Mouse (Mus musculus) heart, embryonic 11.5 days (tissue): ENCODE results near the gene Bank1. TPM values are rescaled to one million over a fixed set of nuclear protein-coding genes. Genes with fewer than 3 reads are reported as not detected.

Source experiments
- ATAC-seq: fragments of 200-750 bp; cut with Nextera tagmentation; replicated peaks from 2 replicates; pipeline ENCODE4 v1.8.0; 2017; ENCODE audit warnings: moderate library complexity; ENCODE audit not compliant: insufficient number of reproducible peaks, low FRiP score, low TSS enrichment
- H3K27ac ChIP-seq: fragments of 300-500 bp; sonication (generic); 2 replicates; pipeline ENCODE4 v1.5.1; 2014; ENCODE audit warnings: mild to moderate bottlenecking, low read depth, low read length
- H3K27me3 ChIP-seq: fragments of 300-500 bp; sonication (generic); 2 replicates; pipeline ENCODE4 v1.6.1; 2014; ENCODE audit warnings: mild to moderate bottlenecking, low read length, mixed read lengths; ENCODE audit not compliant: control insufficient read depth, insufficient read depth
- H3K36me3 ChIP-seq: fragments of 300-500 bp; sonication (generic); 2 replicates; pipeline ENCODE4 v1.6.1; 2014; ENCODE audit warnings: mild to moderate bottlenecking, low read length, moderate library complexity, mixed read lengths; ENCODE audit not compliant: control insufficient read depth, insufficient read depth
- H3K4me1 ChIP-seq: fragments of 300-500 bp; sonication (generic); 2 replicates; pipeline ENCODE4 v1.6.1; 2014; ENCODE audit warnings: low read length; ENCODE audit not compliant: control insufficient read depth, insufficient read depth
- H3K4me2 ChIP-seq: fragments of 300-500 bp; sonication (generic); 2 replicates; pipeline ENCODE4 v1.6.1; 2014; ENCODE audit warnings: mild to moderate bottlenecking, moderate library complexity
- H3K4me3 ChIP-seq: fragments of 300-500 bp; sonication (generic); 2 replicates; pipeline ENCODE4 v1.5.1; 2014; ENCODE audit warnings: low read depth, low read length
- H3K9ac ChIP-seq: fragments of 300-500 bp; sonication (generic); 2 replicates; pipeline ENCODE4 v1.6.1; 2014; ENCODE audit warnings: mild to moderate bottlenecking, low read depth, low read length, moderate library complexity
- H3K9me3 ChIP-seq: fragments of 300-500 bp; sonication (generic); replicated peaks from 2 replicates; pipeline ENCODE4 v1.6.1; 2016; ENCODE audit warnings: low read length; ENCODE audit not compliant: control insufficient read depth
- WGBS: fragments of 180-500 bp; shearing (Covaris S2); extraction: QIAGEN DNeasy Blood & Tissue Kit; methylation state at CpG from one replicate; pipeline ENCODE4 v1.1.7; 2014; ENCODE audit not compliant: insufficient replicate concordance; 5-methylcytosine and 5-hydroxymethylcytosine counted together
- polyA plus RNA-seq: library from polyadenylated mRNA; unstranded; fragments of >200 nt; fragmentation: Nextera tagmentation; extraction: Ambion mirVana; gene quantifications from 2 replicates; pipeline ENCODE4 v1.2.1, GENCODE M21; 2014

Gene Bank1
- polyA plus RNA-seq, 1 experiment from 2014 or later, result 0.43 TPM

DNA sequence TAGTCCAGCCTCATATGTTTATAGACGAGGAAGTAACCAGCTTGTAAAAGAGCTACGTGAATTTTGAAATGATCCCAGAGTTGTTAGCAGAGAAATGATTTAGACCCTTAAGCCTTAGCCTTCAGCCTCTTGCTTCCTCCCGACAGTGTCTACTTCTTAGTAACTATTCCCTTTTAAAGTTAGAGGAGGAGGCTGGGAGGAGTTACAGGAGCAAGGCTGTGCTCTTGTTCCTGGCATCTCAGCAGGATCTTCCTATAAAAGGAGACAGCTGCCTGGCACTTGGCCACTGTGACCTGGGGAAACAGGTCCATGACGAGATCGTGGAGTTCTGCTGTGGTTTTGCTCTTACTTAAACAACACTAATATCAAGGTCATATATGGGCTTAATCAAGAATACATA lies 241.8 kb downstream of the Bank1 start:
- H3K27me3 ChIP-seq, result no peaks in the 10 kb centered on the region
- ATAC-seq, result no peak
- H3K9me3 ChIP-seq, result no peaks in the 10 kb centered on the region
- no peaks in the 10 kb centered on the region for H3K36me3 ChIP-seq
- H3K9ac ChIP-seq, result no peak overlapping the region
- no peaks in the 10 kb centered on the region; the same call in 1 of the 2 replicates for H3K4me1 ChIP-seq
- 68% methylated on average over 5 of the region's 5 CpGs for WGBS
- H3K4me2 ChIP-seq, result no peak overlapping the region
- no peak overlapping the region for H3K27ac ChIP-seq
- H3K4me3 ChIP-seq, result no peak overlapping the region

DNA sequence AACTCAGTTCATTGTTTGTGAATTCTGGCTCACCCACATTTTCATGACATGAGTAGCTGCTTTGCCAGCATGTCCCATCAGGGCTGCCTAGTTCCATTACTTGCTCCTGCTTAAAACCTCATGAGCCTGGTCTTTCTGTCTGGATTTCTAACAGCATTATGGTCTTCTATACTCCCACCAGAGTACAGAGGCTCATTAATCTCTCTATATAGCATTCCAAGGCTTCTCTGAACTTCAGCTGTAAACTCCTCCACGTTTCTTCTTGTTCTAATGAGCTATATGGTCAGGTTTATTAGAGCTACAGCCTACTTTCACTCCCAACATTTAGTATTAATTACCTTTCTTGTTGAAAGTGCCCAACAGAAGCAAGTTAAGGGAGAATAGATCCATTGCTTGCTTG lies 244.6 kb downstream of the Bank1 start:
- Histone ChIP-seq H3K9me3 (no peaks in the 10 kb centered on the region), H3K27me3 (no peaks in the 10 kb centered on the region), H3K36me3 (no peaks in the 10 kb centered on the region), H3K9ac (no peak overlapping the region), H3K4me1 (no peaks in the 10 kb centered on the region), H3K27ac (no peak overlapping the region), H3K4me3 (no peak overlapping the region), H3K4me2 (no peak overlapping the region)
- ATAC-seq, result no peak
- WGBS, result 68% methylated on average over 1 of the region's 1 CpGs

- ATAC-seq, result no peak
Measured at GRCm38 (mm10) chr3:136078535-136078934, 247.3 kb downstream of the Bank1 start.

DNA sequence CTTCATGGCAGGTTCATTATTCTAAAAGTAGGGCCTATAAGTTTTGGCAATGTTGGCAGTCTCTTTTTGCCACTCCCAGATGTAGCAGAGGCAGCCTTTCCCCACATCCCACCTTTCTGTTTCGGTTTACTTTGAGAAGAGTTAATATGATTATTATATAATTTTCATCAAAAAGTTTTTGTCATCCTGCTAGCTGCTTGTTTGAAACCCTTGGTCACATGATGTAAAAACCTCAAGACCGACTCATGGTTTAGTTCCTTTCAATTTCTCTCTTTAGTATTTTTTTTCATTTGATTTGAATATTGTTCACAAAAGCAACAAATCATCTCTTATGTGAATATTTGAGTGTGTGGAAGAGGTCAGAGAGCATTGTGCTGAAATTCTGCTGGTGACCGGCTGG lies 255.5 kb downstream of the Bank1 start:
- Histone ChIP-seq H3K4me1 (no peaks in the 10 kb centered on the region), H3K36me3 (no peaks in the 10 kb centered on the region), H3K4me2 (no peak overlapping the region), H3K27me3 (no peaks in the 10 kb centered on the region), H3K9me3 (no peaks in the 10 kb centered on the region), H3K27ac (no peak overlapping the region), H3K9ac (no peak overlapping the region), H3K4me3 (no peak overlapping the region)
- no peak for ATAC-seq
- WGBS, result 83% methylated on average over 3 of the region's 3 CpGs

More at GRCm38 (mm10) chr3:136078535-136078934, 247.3 kb downstream of the Bank1 start:
- Histone ChIP-seq H3K9ac (no peak overlapping the region), H3K4me2 (no peak overlapping the region), H3K36me3 (no peaks in the 10 kb centered on the region), H3K27ac (no peak overlapping the region), H3K9me3 (no peaks in the 10 kb centered on the region), H3K4me3 (no peak overlapping the region), H3K27me3 (no peaks in the 10 kb centered on the region), H3K4me1 (no peaks in the 10 kb centered on the region)
- WGBS, result 66% methylated on average over 2 of the region's 2 CpGs

DNA sequence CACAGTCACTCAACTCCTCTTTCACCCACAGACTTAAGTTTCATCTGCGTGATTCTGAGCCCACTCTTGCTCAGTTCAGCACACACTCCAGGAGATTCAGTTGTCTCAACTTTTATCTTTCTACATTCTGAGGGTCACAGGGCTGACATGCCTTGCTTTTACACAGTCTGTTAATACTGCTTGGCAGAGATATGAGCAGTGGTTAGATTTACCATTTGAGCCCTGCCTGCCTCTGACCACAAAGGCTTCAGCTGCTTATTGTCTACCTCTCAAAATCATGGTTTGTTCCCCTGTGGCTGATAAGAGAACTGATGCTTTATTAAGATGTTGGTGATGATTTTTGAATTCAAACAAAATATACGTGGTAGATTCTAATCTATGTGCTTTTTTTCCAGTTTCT lies 264.0 kb downstream of the Bank1 start:
- no peak for ATAC-seq
- WGBS, result 60% methylated on average over 2 of the region's 2 CpGs

DNA sequence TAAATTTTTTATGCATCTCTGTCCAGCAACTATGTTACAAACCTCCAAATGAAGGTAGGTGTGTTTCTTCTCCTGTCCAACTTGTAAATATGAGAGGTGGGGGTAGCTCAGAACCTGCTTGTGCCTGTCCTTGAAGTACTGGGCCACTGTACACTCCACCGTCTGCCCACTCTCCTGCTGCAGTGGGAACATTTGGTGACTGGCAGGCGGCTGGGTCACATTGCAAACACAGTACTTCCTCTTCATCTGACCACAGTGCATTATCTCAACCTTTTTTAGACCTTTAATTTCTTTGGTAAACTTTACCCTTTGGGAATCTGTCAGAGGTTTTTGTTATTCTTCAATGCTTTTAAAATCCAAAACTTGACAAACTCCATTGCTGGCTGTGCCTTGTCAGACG lies 275.2 kb downstream of the Bank1 start:
- Histone ChIP-seq H3K4me3 (no peak overlapping the region), H3K36me3 (no peaks in the 10 kb centered on the region), H3K4me2 (no peak overlapping the region), H3K9ac (no peak overlapping the region), H3K27me3 (no peaks in the 10 kb centered on the region), H3K27ac (no peak overlapping the region), H3K9me3 (no peaks in the 10 kb centered on the region), H3K4me1 (no peaks in the 10 kb centered on the region)
- ATAC-seq, result no peak
- 69% methylated on average over 3 of the region's 3 CpGs for WGBS

More for the DNA sequence above, 264.0 kb downstream of the Bank1 start:
- no peaks in the 10 kb centered on the region for H3K9me3 ChIP-seq
- no peaks in the 10 kb centered on the region for H3K4me1 ChIP-seq
- H3K4me2 ChIP-seq, result no peak overlapping the region
- H3K4me3 ChIP-seq, result no peak overlapping the region
- no peak overlapping the region for H3K27ac ChIP-seq
- no peaks in the 10 kb centered on the region for H3K36me3 ChIP-seq
- no peak overlapping the region for H3K9ac ChIP-seq
- H3K27me3 ChIP-seq, result no peaks in the 10 kb centered on the region

- Histone ChIP-seq H3K4me1 (no peaks in the 10 kb centered on the region), H3K36me3 (no peaks in the 10 kb centered on the region), H3K9ac (no peak overlapping the region), H3K9me3 (no peaks in the 10 kb centered on the region), H3K27ac (no peak overlapping the region), H3K4me2 (no peak overlapping the region), H3K27me3 (no peaks in the 10 kb centered on the region), H3K4me3 (no peak overlapping the region)
- 87% methylated on average over 6 of the region's 6 CpGs for WGBS
- no peak for ATAC-seq
Measured at GRCm38 (mm10) chr3:136050215-136050614, 275.7 kb downstream of the Bank1 start.

DNA sequence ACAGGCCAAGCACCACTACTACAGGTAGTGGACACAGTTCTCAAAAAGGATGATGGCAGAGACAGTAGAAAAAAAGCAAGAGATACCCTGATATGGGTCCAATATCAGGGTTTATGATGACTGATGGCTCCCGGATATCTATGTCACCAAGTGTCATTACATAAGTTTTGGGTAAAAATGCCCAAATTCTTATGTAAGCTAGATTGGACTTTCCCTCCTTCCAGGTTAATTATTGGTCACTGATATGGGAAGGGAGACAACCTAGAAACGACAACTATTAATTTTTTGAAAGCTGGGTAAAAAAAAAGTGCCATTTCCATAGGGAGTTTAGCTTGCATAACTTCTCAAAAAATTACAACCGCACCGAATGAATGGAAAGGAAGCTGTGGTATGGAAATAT lies 277.8 kb downstream of the Bank1 start:
- Histone ChIP-seq H3K9me3 (peaks cover 3% of the 10 kb centered on the region; the same call in 1 of the 2 replicates), H3K27ac (no peak overlapping the region), H3K4me1 (no peaks in the 10 kb centered on the region), H3K27me3 (no peaks in the 10 kb centered on the region), H3K9ac (no peak overlapping the region), H3K36me3 (no peaks in the 10 kb centered on the region), H3K4me3 (no peak overlapping the region), H3K4me2 (no peak overlapping the region)
- 74% methylated on average over 4 of the region's 4 CpGs for WGBS
- ATAC-seq, result no peak

GRCm38 (mm10) chr3:136045381-136045780 lies 280.5 kb downstream of the Bank1 start:
- Histone ChIP-seq H3K4me1 (no peaks in the 10 kb centered on the region), H3K4me3 (no peak overlapping the region), H3K27me3 (no peaks in the 10 kb centered on the region), H3K4me2 (no peak overlapping the region), H3K9me3 (peaks cover 3% of the 10 kb centered on the region; the same call in 1 of the 2 replicates), H3K36me3 (no peaks in the 10 kb centered on the region), H3K9ac (no peak overlapping the region), H3K27ac (no peak overlapping the region)
- no peak for ATAC-seq
- WGBS, result 90% methylated on average over 2 of the region's 2 CpGs
